Mouse (Mus musculus) forebrain, postnatal 0 days (tissue): ENCODE measurements around the gene Jsrp1. TPM values are rescaled to one million over a fixed set of nuclear protein-coding genes. Genes with fewer than 3 reads are reported as not detected.

Experiments
- ATAC-seq: fragments of 200-750 bp; cut with Nextera tagmentation; 2 replicates; pipeline ENCODE4 v1.8.0; 2017; ENCODE audit warnings: mild to moderate bottlenecking, moderate library complexity
- DNase-seq: peaks from one replicate; pipeline ENCODE4 v3.0.0-alpha.2; 2015
- H3K27ac ChIP-seq: fragments of 300-500 bp; sonication (generic); 2 replicates; pipeline ENCODE4 v1.5.1; 2014; ENCODE audit warnings: low read depth, mild to moderate bottlenecking, antibody characterized with exemption, low read length, moderate library complexity, mixed read lengths
- H3K27me3 ChIP-seq: fragments of 300-500 bp; sonication (generic); 2 replicates; pipeline ENCODE4 v1.6.1; 2014; ENCODE audit warnings: mild to moderate bottlenecking, low read length, mixed read lengths; ENCODE audit not compliant: insufficient read depth
- H3K36me3 ChIP-seq: fragments of 300-500 bp; sonication (generic); 2 replicates; pipeline ENCODE4 v1.6.1; 2014; ENCODE audit warnings: mild to moderate bottlenecking, moderate library complexity; ENCODE audit not compliant: insufficient read depth
- H3K4me1 ChIP-seq: fragments of 300-500 bp; sonication (generic); 2 replicates; pipeline ENCODE4 v1.6.1; 2014; ENCODE audit warnings: antibody characterized with exemption; ENCODE audit not compliant: insufficient read depth
- H3K4me2 ChIP-seq: fragments of 300-500 bp; sonication (generic); 2 replicates; pipeline ENCODE4 v1.6.1; 2014; ENCODE audit warnings: low read depth, mild to moderate bottlenecking, moderate library complexity
- H3K4me3 ChIP-seq: fragments of 300-500 bp; sonication (generic); 2 replicates; pipeline ENCODE4 v1.5.1; 2014; ENCODE audit warnings: low read depth, low read length, mixed read lengths
- H3K9ac ChIP-seq: fragments of 300-500 bp; sonication (generic); 2 replicates; pipeline ENCODE4 v1.6.1; 2014; ENCODE audit warnings: mild to moderate bottlenecking
- H3K9me3 ChIP-seq: fragments of 300-500 bp; sonication (generic); 2 replicates; pipeline ENCODE4 v1.6.1; 2016; ENCODE audit warnings: low read length
- CTCF ChIP-seq: sonication (generic); IDR thresholded peaks from 2 replicates; pipeline ENCODE4 v1.5.1; 2016; ENCODE audit warnings: antibody characterized with exemption, control low read depth, low read depth
- WGBS: fragments of 180-500 bp; shearing (Covaris S2); extraction: QIAGEN DNeasy Blood & Tissue Kit; methylation state at CpG from one replicate; pipeline ENCODE4 v1.1.7; 2014; 5-methylcytosine and 5-hydroxymethylcytosine counted together
- polyA plus RNA-seq: library from polyadenylated mRNA; unstranded; fragments of >200 nt; fragmentation: Nextera tagmentation; extraction: Ambion mirVana; gene quantifications from 2 replicates; pipeline ENCODE4 v1.2.1, GENCODE M21; 2015
- total RNA-seq: library from RNA; depleted of rRNA; stranded (reverse); fragments of >200 nt; gene quantifications from 2 replicates; pipeline ENCODE4 v1.2.3, GENCODE M21; 2014

Gene Jsrp1
- total and polyA plus RNA-seq, 2 experiments from 2014 or later, result 0.38 to 0.76 TPM

DNA sequence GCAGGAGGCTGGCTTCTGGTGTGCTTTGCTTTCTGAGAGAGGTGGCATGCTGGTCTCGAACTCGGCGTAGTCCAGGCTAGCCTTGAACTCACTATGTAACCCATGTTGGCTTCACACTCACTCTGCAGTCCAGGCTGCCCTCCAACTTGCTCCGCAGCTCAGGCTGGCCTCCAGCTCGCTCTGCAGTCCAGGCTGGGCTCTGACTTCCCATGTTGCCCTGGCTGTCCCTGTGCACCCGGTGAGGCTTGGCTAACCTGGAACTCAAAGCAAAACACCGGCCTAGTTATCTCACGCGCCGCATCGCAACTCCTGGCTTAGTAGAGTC lies 42.4 kb upstream of the Jsrp1 start:
- Histone ChIP-seq H3K9ac (peak overlapping the region; percentile 85), H3K4me3 (peak overlapping the region; percentile 73), H3K4me2 (peak overlapping the region; percentile 100), H3K27ac (no peak overlapping the region), H3K36me3 (peaks cover 22% of the 10 kb centered on the region), H3K4me1 (peaks cover 19% of the 10 kb centered on the region), H3K27me3 (no peaks in the 10 kb centered on the region), H3K9me3 (no peaks in the 10 kb centered on the region)
- ATAC-seq (no peak), DNase-seq (no peak)
- 16% methylated on average over 11 of the region's 11 CpGs for whole genome bisulfite sequencing
- no peak for TF ChIP-seq CTCF

DNA sequence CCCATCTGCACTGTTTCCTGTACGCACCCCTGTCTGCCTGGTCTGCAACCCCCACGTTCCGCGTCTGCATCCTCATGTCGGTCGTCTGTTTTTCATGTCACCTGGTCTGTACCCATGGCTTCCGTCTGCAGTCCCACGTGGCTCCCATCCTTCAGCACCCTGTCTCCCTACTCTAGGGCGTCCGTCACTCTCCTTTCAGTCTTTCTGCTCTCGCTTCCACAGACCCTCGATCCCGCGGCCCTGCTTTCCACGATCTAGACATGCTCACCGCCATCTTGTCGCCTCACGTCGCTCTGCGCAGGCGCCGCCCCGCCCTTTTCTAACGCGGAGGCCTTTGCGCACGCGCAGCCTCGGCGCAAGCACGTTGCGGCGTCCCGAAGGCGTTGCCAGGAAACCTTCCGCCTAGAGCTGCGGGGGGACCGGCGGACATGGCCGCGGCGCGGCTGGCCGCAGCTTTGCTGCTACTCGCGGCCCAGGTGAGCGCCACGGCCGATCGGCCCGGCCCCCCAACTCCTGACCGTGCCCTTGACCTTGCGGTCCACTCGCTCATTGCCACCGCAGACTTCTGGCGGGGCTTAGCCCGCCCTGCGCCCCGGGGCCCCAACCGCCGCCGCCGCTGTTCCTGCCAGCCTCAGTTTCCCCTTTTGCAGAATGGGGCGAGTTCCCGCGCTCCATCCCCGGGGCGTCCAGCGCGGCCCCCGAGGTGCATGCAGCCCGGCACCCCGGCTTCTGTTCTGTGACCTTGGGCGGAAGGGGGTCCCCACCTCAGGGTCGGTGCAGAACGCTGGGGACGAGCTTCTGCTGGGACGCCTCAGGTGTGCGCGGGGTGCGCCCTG lies 41.8 kb upstream of the Jsrp1 start, which contains the start of the genes Lsm7 and Sppl2b:
TSS of gene Lsm7 (minus strand) at position 297 of the 836 bp plus-strand sequence.
TSS of gene Sppl2b (plus strand) at position 363 of the 836 bp plus-strand sequence.
- Histone ChIP-seq H3K4me1 (peaks cover 19% of the 10 kb centered on the region), H3K27me3 (no peaks in the 10 kb centered on the region), H3K9me3 (no peaks in the 10 kb centered on the region), H3K9ac (peak within 1 kb of the TSS; percentile 85), H3K36me3 (peaks cover 26% of the 10 kb centered on the region), H3K4me3 (peak within 1 kb of the TSS; percentile 73), H3K27ac (peak within 1 kb of the TSS; percentile 92), H3K4me2 (peak within 1 kb of the TSS; percentile 100)
- peak; percentile 91 for ATAC-seq
- WGBS, result 2% methylated on average over 81 of the region's 81 CpGs
- DNase-seq, result peak; percentile 99
- TF ChIP-seq CTCF, result no peak

DNA sequence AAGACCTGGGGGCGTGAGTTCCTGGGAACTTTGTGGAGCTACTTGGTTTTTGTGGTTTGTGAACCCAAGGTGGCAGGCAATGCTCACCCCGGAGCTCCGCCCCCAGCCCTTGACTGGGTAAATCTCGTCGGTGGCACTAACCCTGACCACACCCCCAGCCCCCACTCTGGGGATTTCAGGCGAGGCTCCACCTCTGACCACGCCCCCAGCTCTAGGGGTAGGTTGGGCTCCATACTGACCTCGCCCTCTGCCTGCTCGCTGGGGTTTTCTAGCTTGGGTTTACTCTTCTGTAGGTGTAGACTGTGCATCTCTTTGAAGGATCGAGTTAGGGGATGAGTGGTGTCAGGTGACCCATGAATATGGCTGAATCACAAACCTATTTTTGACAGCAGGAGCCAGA lies 35.3 kb upstream of the Jsrp1 start:
- Histone ChIP-seq H3K4me3 (no peak overlapping the region), H3K27ac (no peak overlapping the region), H3K36me3 (peaks cover 34% of the 10 kb centered on the region), H3K4me2 (no peak overlapping the region), H3K9me3 (no peaks in the 10 kb centered on the region), H3K4me1 (no peaks in the 10 kb centered on the region), H3K27me3 (no peaks in the 10 kb centered on the region), H3K9ac (no peak overlapping the region)
- 12% methylated on average over 10 of the region's 10 CpGs for WGBS
- no peak for TF ChIP-seq CTCF
- ATAC-seq (no peak), DNase-seq (no peak)

DNA sequence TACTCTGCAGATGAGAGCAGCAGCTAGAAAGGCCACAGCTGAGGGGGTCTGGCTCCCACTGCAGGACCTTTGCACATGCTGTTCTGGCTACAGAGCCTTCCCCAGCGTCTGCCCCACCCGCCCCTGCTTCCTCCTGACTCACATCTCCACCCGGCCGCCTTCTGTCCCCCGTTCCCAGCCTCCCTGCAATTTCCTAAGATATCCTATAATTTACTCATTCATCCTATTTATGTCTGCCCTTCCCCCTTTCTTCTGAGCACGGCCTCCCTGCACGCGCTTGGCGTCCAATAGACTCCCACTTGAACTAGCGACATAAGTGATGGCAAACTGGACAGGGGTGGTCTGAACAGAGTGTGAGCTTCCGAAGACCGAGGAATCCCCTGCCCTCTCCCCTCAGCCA lies 32.4 kb upstream of the Jsrp1 start:
- peaks cover 12% of the 10 kb centered on the region; the same call in 1 of the 2 replicates for H3K36me3 ChIP-seq
- no peak overlapping the region for H3K4me2 ChIP-seq
- H3K9me3 ChIP-seq, result no peaks in the 10 kb centered on the region
- DNase-seq (no peak), ATAC-seq (no peak)
- 0 out of 2 replicates have a peak, but pooled peaks cover 3% of the 10 kb centered on the region for H3K4me1 ChIP-seq
- H3K27ac ChIP-seq, result no peak overlapping the region
- TF ChIP-seq CTCF, result no peak
- no peak overlapping the region for H3K9ac ChIP-seq
- no peak overlapping the region for H3K4me3 ChIP-seq
- H3K27me3 ChIP-seq, result no peaks in the 10 kb centered on the region
- 73% methylated on average over 12 of the region's 12 CpGs for WGBS

DNA sequence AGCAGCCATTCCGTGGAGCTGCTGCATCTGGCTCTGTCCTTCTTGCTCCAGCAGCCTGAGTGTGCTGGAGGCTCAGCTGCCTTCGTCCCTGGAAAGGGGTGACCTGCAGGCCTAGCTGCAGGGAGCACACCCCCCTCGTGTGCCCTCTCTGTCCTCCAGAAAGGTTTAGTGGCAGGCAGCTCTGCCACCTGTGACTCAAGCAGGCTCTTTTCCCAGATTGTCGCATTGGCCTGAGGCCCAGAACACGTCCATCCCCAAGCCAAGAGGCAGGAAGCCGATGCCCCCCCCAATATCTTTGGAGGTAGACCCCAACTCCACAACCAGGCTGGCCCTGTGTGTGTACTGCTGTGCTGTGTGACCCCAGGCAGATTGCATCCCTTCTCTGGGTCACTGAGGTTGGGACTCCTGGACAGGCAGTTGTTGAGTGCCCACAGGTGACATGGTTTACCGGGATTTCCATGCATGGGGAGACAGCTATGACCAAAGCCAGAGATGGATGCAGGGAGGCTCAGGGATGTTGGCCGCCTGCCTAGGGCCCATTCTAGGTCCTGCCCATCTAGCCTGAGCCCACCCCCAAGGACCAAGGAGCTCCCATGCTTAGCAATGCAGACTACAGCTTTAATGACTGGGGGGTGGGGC lies 31.9 kb upstream of the Jsrp1 start:
- WGBS, result 56% methylated on average over 8 of the region's 8 CpGs
- no peak overlapping the region for H3K4me2 ChIP-seq
- H3K9me3 ChIP-seq, result no peaks in the 10 kb centered on the region
- no peak for DNase-seq
- H3K27ac ChIP-seq, result no peak overlapping the region
- no peak for ATAC-seq
- H3K4me3 ChIP-seq, result no peak overlapping the region
- H3K4me1 ChIP-seq, result 0 out of 2 replicates have a peak, but pooled peaks cover 3% of the 10 kb centered on the region
- H3K9ac ChIP-seq, result no peak overlapping the region
- H3K36me3 ChIP-seq, result peaks cover 9% of the 10 kb centered on the region; the same call in 1 of the 2 replicates
- no peaks in the 10 kb centered on the region for H3K27me3 ChIP-seq
- no peak for TF ChIP-seq CTCF

DNA sequence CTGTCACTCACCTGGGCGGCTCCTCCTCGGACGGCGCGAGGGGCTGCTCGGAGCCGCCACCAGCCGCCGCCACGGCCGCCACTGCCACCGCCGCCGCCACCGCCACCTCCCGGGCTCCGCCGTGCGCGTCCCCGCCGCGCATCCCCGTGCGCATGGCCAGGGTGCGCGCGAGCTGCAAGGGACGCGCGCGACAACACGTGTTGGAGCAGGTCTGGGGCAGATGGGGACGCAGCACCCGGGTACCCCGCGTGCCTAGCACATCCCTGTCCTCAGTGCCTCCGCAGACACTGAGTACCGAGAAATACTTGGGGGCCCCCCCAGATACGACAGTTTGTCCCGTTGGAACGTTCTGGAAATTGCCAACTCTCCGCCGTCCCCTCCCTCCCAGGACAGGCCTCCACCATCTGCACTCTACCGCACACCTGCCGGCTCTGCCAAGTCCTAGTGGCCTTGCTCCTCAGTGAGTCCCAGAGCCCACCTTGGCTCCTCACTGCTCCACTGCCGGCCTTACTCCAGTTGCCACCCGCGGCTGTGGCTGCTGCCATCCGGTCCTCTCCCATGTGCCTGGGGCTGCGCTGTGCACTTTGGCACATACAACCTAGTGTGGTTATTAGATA lies 30.7 kb upstream of the Jsrp1 start, which contains the start of gene Lingo3:
TSS of gene Lingo3 (minus strand) at position 109 of the 617 bp plus-strand sequence.
- peak within 1 kb of the TSS; percentile 64 for H3K9ac ChIP-seq
- peak within 1 kb of the TSS; percentile 67 for H3K4me3 ChIP-seq
- no peaks in the 10 kb centered on the region for H3K27me3 ChIP-seq
- no peak within 1 kb of the TSS for H3K27ac ChIP-seq
- no peak for TF ChIP-seq CTCF
- 6% methylated on average over 40 of the region's 51 CpGs for WGBS
- H3K4me2 ChIP-seq, result peak within 1 kb of the TSS; percentile 74
- H3K4me1 ChIP-seq, result 0 out of 2 replicates have a peak, but pooled peaks cover 3% of the 10 kb centered on the region
- ATAC-seq (peak; percentile 86), DNase-seq (peak; percentile 87)
- H3K9me3 ChIP-seq, result no peaks in the 10 kb centered on the region
- H3K36me3 ChIP-seq, result 0 out of 2 replicates have a peak, but pooled peaks cover under 1% of the 10 kb centered on the region
